In genomic region chr6:66464540-66464939, GRCm38 (mm10) we compare ENCODE assay signal across 16 mouse cellular contexts.
DNase-seq lines count a peak whose midpoint lies in the region; ATAC-seq and TF ChIP-seq lines count a peak whose summit lies in the region.
"Had no signal": no experiment of that assay in that cellular context is flagged by ENCODE, and none has a peak within 500 bp of the region (broad histone marks: within the 10 kb centered on the region; RNA-seq: fewer than 3 reads in every experiment).

No protein-coding gene starts in this region.

- TF ChIP-seq RAD21 in CH12.LX (IDR thresholded peaks at IDR 0.05; ENCODE audit: low read depth, low read length), result no peak

- no peak overlapping the region for H3K4me2 ChIP-seq in forebrain, postnatal 0 days (ENCODE audit: low read depth)
- H3K4me2 ChIP-seq in CH12.LX (ENCODE audit: insufficient read depth, low read depth, poor library complexity, severe bottlenecking), result peak overlapping the region; percentile 78; the same call in 1 of the 2 replicates
- no peak overlapping the region for H3K4me2 ChIP-seq in midbrain, embryonic 12.5 days (replicated peaks)
- H3K4me2 ChIP-seq: heart, embryonic 12.5 days; limb, embryonic 15.5 days had no signal

- ATAC-seq in forebrain, postnatal 0 days, result no peak
- ATAC-seq in midbrain, embryonic 12.5 days (ENCODE audit: low FRiP score, low read depth), result peak; percentile 90
- ATAC-seq: intestine, postnatal 0 days; liver, postnatal 0 days had no signal

- TF ChIP-seq CTCF in forebrain, postnatal 0 days (IDR thresholded peaks at IDR 0.05; ENCODE audit: low read depth), result no peak
- no peak for TF ChIP-seq CTCF in CH12.LX (conservative IDR thresholded peaks at IDR 0.05 in 1 of 2, IDR thresholded peaks at IDR 0.05 in 1 of 2; ENCODE audit: low read depth in 2 of 2, low read length in 2 of 2)

- no peak overlapping the region for H3K9ac ChIP-seq in forebrain, postnatal 0 days
- H3K9ac ChIP-seq in CH12.LX (ENCODE audit: insufficient read depth, low read depth), result peak overlapping the region; percentile 56
- H3K9ac ChIP-seq in midbrain, embryonic 12.5 days (replicated peaks), result no peak overlapping the region
- H3K9ac ChIP-seq: heart, embryonic 12.5 days; limb, embryonic 15.5 days; liver, postnatal 0 days had no signal

- H3K4me3 ChIP-seq in forebrain, embryonic 10.5 days, result no peak overlapping the region
- no peak overlapping the region for H3K4me3 ChIP-seq in forebrain, postnatal 0 days (ENCODE audit: low read depth, low read length)
- peak overlapping the region in 1 of 3 experiments; percentile 32 for H3K4me3 ChIP-seq in CH12.LX (replicated peaks in 1 of 3; ENCODE audit: low read depth in 2 of 3, low read length in 2 of 3, poor library complexity in 1 of 3)
- no peak overlapping the region for H3K4me3 ChIP-seq in midbrain, embryonic 12.5 days
- H3K4me3 ChIP-seq: heart, embryonic 12.5 days; limb, embryonic 15.5 days had no signal

- in situ Hi-C loops in CH12.LX (cut with MboI; ENCODE audit: low pct_ligation_motif_present, low pct_unique_long_range_greater_than_20kb, low sequenced_read_pairs), result no loop called here

- WGBS in forebrain, embryonic 10.5 days, result 56% methylated on average over 4 of the region's 5 CpGs
- 20% methylated on average over 4 of the region's 5 CpGs for WGBS in forebrain, postnatal 0 days
- 22% methylated on average over 4 of the region's 5 CpGs for WGBS in midbrain, embryonic 12.5 days

- H3K79me2 ChIP-seq in CH12.LX (replicated peaks; ENCODE audit: control insufficient read depth, extremely low read depth, insufficient read depth, poor library complexity, severe bottlenecking), result no peaks in the 10 kb centered on the region

- H3K27ac ChIP-seq in forebrain, embryonic 10.5 days, result peak overlapping the region; percentile 73
- H3K27ac ChIP-seq in forebrain, postnatal 0 days (ENCODE audit: low read depth, low read length), result no peak overlapping the region
- no peak overlapping the region for H3K27ac ChIP-seq in CH12.LX (ENCODE audit: insufficient read depth, low read depth)
- H3K27ac ChIP-seq in midbrain, embryonic 12.5 days (replicated peaks), result no peak overlapping the region
- H3K27ac ChIP-seq: kidney, postnatal 0 days; limb, embryonic 15.5 days had no signal

- no peaks in the 10 kb centered on the region for H3K36me3 ChIP-seq in forebrain, embryonic 10.5 days (replicated peaks)
- no peaks in the 10 kb centered on the region for H3K36me3 ChIP-seq in forebrain, postnatal 0 days (ENCODE audit: insufficient read depth)
- H3K36me3 ChIP-seq in CH12.LX (replicated peaks in 1 of 2; ENCODE audit: control insufficient read depth in 1 of 2, insufficient read depth in 1 of 2, low read length in 1 of 2), result no peaks in the 10 kb centered on the region
- no peaks in the 10 kb centered on the region for H3K36me3 ChIP-seq in midbrain, embryonic 12.5 days
- H3K36me3 ChIP-seq: heart, embryonic 12.5 days; limb, embryonic 15.5 days had no signal

- TF ChIP-seq EP300 in CH12.LX (IDR thresholded peaks at IDR 0.05; ENCODE audit: low read length), result no peak

- TF ChIP-seq POLR2A in CH12.LX (IDR thresholded peaks at IDR 0.05; ENCODE audit: low read depth, low read length), result no peak

- DNase-seq in forebrain, embryonic 10.5 days (ENCODE audit: extremely low spot score, low spot score), result no peak
- DNase-seq in forebrain, postnatal 0 days, result no peak
- DNase-seq in CH12.LX (ENCODE audit: extremely low read depth), result no peak
- DNase-seq in embryo, embryonic 10.5 days (ENCODE audit: low spot score), result peak; percentile 68
- DNase-seq in lung, postnatal 36 days, result no peak
- no peak for DNase-seq in spleen, postnatal 4 days (ENCODE audit: low spot score in 2 of 2)
- no peak for DNase-seq in urinary bladder, postnatal 10 days (ENCODE audit: low spot score)
- DNase-seq: adrenal gland, adult 8-10 months; cerebellum, adult 8-10 months; heart, postnatal 4 days; liver, postnatal 0 days had no signal

- H3K4me1 ChIP-seq in forebrain, embryonic 10.5 days, result peaks cover 11% of the 10 kb centered on the region
- no peaks in the 10 kb centered on the region for H3K4me1 ChIP-seq in forebrain, postnatal 0 days (ENCODE audit: insufficient read depth)
- H3K4me1 ChIP-seq in CH12.LX (ENCODE audit: control insufficient read depth in 1 of 2, insufficient read depth in 2 of 2), result peaks cover 0 to 7% of the 10 kb centered on the region in 2 experiments; a peak in 2 of 4 replicates
- 0 out of 2 replicates have a peak, but pooled peaks cover 5% of the 10 kb centered on the region for H3K4me1 ChIP-seq in midbrain, embryonic 12.5 days
- H3K4me1 ChIP-seq: heart, embryonic 12.5 days; limb, embryonic 15.5 days had no signal

- no peaks in the 10 kb centered on the region for H3K9me3 ChIP-seq in forebrain, embryonic 10.5 days
- H3K9me3 ChIP-seq in forebrain, postnatal 0 days (ENCODE audit: low read length), result no peaks in the 10 kb centered on the region
- H3K9me3 ChIP-seq in CH12.LX (replicated peaks; ENCODE audit: low read length), result no peaks in the 10 kb centered on the region
- no peaks in the 10 kb centered on the region for H3K9me3 ChIP-seq in midbrain, embryonic 12.5 days
- H3K9me3 ChIP-seq: heart, embryonic 12.5 days; limb, embryonic 15.5 days had no signal

- dilution Hi-C loops in CH12.LX (cut with MboI; ENCODE audit: extremely low pct_ligation_motif_present, extremely low pct_unique_long_range_greater_than_20kb, low sequenced_read_pairs), result no loop called here

- H3K27me3 ChIP-seq in forebrain, embryonic 10.5 days (ENCODE audit: poor library complexity, severe bottlenecking), result no peaks in the 10 kb centered on the region
- H3K27me3 ChIP-seq in forebrain, postnatal 0 days (ENCODE audit: insufficient read depth, low read length), result no peaks in the 10 kb centered on the region
- H3K27me3 ChIP-seq in CH12.LX (replicated peaks), result no peaks in the 10 kb centered on the region
- H3K27me3 ChIP-seq in midbrain, embryonic 12.5 days, result no peaks in the 10 kb centered on the region
- H3K27me3 ChIP-seq: heart, embryonic 12.5 days; limb, embryonic 15.5 days had no signal

TF ChIP-seq in CH12.LX, 34 proteins besides CTCF, POLR2A, EP300 and RAD21:
- TF ChIP-seq TBP (conservative IDR thresholded peaks at IDR 0.05; ENCODE audit: low read depth, low read length), result no peak
- TF ChIP-seq POLR2AphosphoS2 (IDR thresholded peaks at IDR 0.05; ENCODE audit: low read depth, low read length), result no peak
- TF ChIP-seq ZMIZ1 (IDR thresholded peaks at IDR 0.05; ENCODE audit: low read depth, low read length), result no peak
- no peak for TF ChIP-seq HCFC1 (IDR thresholded peaks at IDR 0.05; ENCODE audit: low read depth, low read length)
- TF ChIP-seq E2F4 (IDR thresholded peaks at IDR 0.05; ENCODE audit: insufficient replicate concordance, low read depth, low read length), result no peak
- TF ChIP-seq JUN (IDR thresholded peaks at IDR 0.05; ENCODE audit: insufficient read depth, low read depth, low read length), result no peak
- TF ChIP-seq PAX5 (IDR thresholded peaks at IDR 0.05; ENCODE audit: low read length), result no peak
- TF ChIP-seq MAZ (IDR thresholded peaks at IDR 0.05; ENCODE audit: low read depth, low read length), result no peak
- TF ChIP-seq USF1 (IDR thresholded peaks at IDR 0.05; ENCODE audit: low read depth, low read length), result no peak
- TF ChIP-seq TCF12 (IDR thresholded peaks at IDR 0.05; ENCODE audit: low read depth, low read length), result no peak
- no peak for TF ChIP-seq SMC3 (IDR thresholded peaks at IDR 0.05; ENCODE audit: low read depth, low read length)
- TF ChIP-seq RCOR1 (conservative IDR thresholded peaks at IDR 0.05; ENCODE audit: low read depth, low read length), result no peak
